Mouse (Mus musculus) kidney, adult 9 months (tissue): Measurements from ENCODE around the gene Tecpr1.

Source experiments
- DNase-seq: peaks from one replicate; pipeline ENCODE4 v3.0.0; 2022

The Tecpr1 gene

GRCm38 (mm10) chr5:144165756-144166155 lies 57.7 kb downstream of the Tecpr1 start:
- DNase-seq, result no peak

GRCm38 (mm10) chr5:144162813-144163517 lies 60.5 kb downstream of the Tecpr1 start:
- DNase-seq, result peak; percentile 81

- no peak for DNase-seq
Measured at GRCm38 (mm10) chr5:144162080-144162812, 61.2 kb downstream of the Tecpr1 start.

- DNase-seq, result no peak
Measured at GRCm38 (mm10) chr5:144159137-144159536, 64.3 kb downstream of the Tecpr1 start.

GRCm38 (mm10) chr5:144158604-144159003 lies 64.8 kb downstream of the Tecpr1 start:
- DNase-seq, result peak; percentile 96

GRCm38 (mm10) chr5:144154528-144154927 lies 68.9 kb downstream of the Tecpr1 start:
- peak; percentile 84 for DNase-seq

- no peak for DNase-seq
Measured at GRCm38 (mm10) chr5:144151270-144151669, 72.1 kb downstream of the Tecpr1 start.

GRCm38 (mm10) chr5:144149530-144149929 lies 73.9 kb downstream of the Tecpr1 start:
- no peak for DNase-seq

GRCm38 (mm10) chr5:144146898-144147297 lies 76.5 kb downstream of the Tecpr1 start:
- DNase-seq, result no peak
